2 mouse cellular contexts compared by ENCODE assay signal in genomic region chr4:117893376-117893775, GRCm38 (mm10).
TF ChIP-seq lines count a peak whose summit lies in the region.

No protein-coding gene starts in this region.

TF ChIP-seq in MEL, 35 proteins besides CTCF, POLR2A, EP300 and RAD21:
- peak; percentile 15; the same call in 1 of the 2 replicates for TF ChIP-seq SMC3 (IDR thresholded peaks at IDR 0.05; ENCODE audit: low read depth, low read length)
- TF ChIP-seq E2F4 (IDR thresholded peaks at IDR 0.05; ENCODE audit: borderline replicate concordance, low read depth, low read length), result no peak
- TF ChIP-seq MAX (IDR thresholded peaks at IDR 0.05; ENCODE audit: low read length), result no peak
- TF ChIP-seq HCFC1 (IDR thresholded peaks at IDR 0.05; ENCODE audit: low read depth, low read length), result peak; percentile 31; the same call in 1 of the 2 replicates
- no peak for TF ChIP-seq ELF1 (IDR thresholded peaks at IDR 0.05; ENCODE audit: low read depth, low read length)
- no peak for TF ChIP-seq MYB (IDR thresholded peaks at IDR 0.05; ENCODE audit: low read depth, low read length)
- TF ChIP-seq TBP (IDR thresholded peaks at IDR 0.05; ENCODE audit: low read depth, low read length), result no peak
- TF ChIP-seq GABPA (IDR thresholded peaks at IDR 0.05; ENCODE audit: low read depth, low read length), result no peak
- no peak for TF ChIP-seq ZKSCAN1 (IDR thresholded peaks at IDR 0.05; ENCODE audit: low read depth, low read length)
- TF ChIP-seq BHLHE40 (IDR thresholded peaks at IDR 0.05; ENCODE audit: borderline replicate concordance, low read depth, low read length), result no peak
- no peak for TF ChIP-seq NRF1 (IDR thresholded peaks at IDR 0.05; ENCODE audit: insufficient read depth, low read depth, low read length, poor library complexity, severe bottlenecking)
- no peak for TF ChIP-seq USF1 (IDR thresholded peaks at IDR 0.05; ENCODE audit: low read depth, low read length)
- TF ChIP-seq MXI1 (IDR thresholded peaks at IDR 0.05; ENCODE audit: low read depth, low read length), result peak; percentile 85
- no peak for TF ChIP-seq KAT2A (conservative IDR thresholded peaks at IDR 0.05; ENCODE audit: low read depth, low read length)
- TF ChIP-seq ZMIZ1 (IDR thresholded peaks at IDR 0.05; ENCODE audit: low read depth, low read length), result no peak
- TF ChIP-seq GATA1 (IDR thresholded peaks at IDR 0.05; ENCODE audit: low read depth, low read length), result no peak
- TF ChIP-seq USF2 (IDR thresholded peaks at IDR 0.05; ENCODE audit: borderline replicate concordance in 1 of 2, insufficient read depth in 1 of 2, low read depth in 1 of 2, low read length in 2 of 2), result no peak
- TF ChIP-seq SIN3A (IDR thresholded peaks at IDR 0.05; ENCODE audit: low read length), result peak; percentile 99
- no peak for TF ChIP-seq MAZ (IDR thresholded peaks at IDR 0.05; ENCODE audit: low read depth, low read length)
- no peak for TF ChIP-seq POLR2AphosphoS2 (IDR thresholded peaks at IDR 0.05; ENCODE audit: low read length)
TF ChIP-seq in MEL: peak in this region for 4.

TF ChIP-seq in myocyte, 11 proteins besides CTCF, POLR2A, EP300 and RAD21:
- TF ChIP-seq TCF12 (IDR thresholded peaks at IDR 0.05; ENCODE audit: insufficient read depth, poor library complexity, severe bottlenecking) (no peak), POLR2AphosphoS2 (IDR thresholded peaks at IDR 0.05; ENCODE audit: insufficient read length, low read depth) (peak; percentile 32), MAX (IDR thresholded peaks at IDR 0.05; ENCODE audit: low read depth) (no peak), REST (IDR thresholded peaks at IDR 0.05; ENCODE audit: insufficient read depth, insufficient read length) (peak; percentile 96), TCF3 (IDR thresholded peaks at IDR 0.05; ENCODE audit: insufficient read length, low read depth) (no peak), E2F4 (IDR thresholded peaks at IDR 0.05; ENCODE audit: insufficient read depth) (no peak), MYOD1 (IDR thresholded peaks at IDR 0.05; ENCODE audit: control insufficient read depth in 1 of 3, insufficient read length in 2 of 3, low read depth in 2 of 3) (no peak)
